Mouse (Mus musculus) T-cell, adult 66 days (primary cell): ENCODE measurements around the gene Rhox4c. TPM values are rescaled to one million over a fixed set of nuclear protein-coding genes. Genes with fewer than 3 reads are reported as not detected.

Source experiments
- total RNA-seq, 2 experiments: library from RNA; stranded (reverse); gene quantifications; 3 replicates in 1 of 2; 4 replicates in 1 of 2; pipeline ENCODE4 v1.2.4; 2023

The Rhox4c gene
- total RNA-seq: not detected

DNA sequence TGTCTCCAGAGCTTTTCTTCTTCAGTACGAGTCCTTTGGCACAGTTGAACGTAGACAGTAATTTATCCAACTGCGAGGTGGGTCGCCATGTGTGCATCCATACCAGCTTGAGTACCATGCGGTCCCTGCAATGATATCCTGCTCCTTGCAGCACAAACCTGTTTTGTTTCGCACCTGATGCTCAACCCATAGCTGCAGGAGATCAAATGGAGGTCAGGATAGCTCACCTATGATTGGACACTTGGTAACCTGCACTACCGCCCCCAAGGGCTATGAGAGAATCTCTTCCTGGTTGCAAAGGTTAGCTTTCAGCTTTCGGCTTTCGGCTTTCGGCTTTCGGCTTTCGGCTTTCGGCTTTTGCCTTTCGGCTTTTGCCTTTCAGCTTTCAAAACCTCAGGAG is at the start of gene Rhox4c:
TSS of gene Rhox4c (plus strand) at position 301 of the 400 bp plus-strand sequence.

DNA sequence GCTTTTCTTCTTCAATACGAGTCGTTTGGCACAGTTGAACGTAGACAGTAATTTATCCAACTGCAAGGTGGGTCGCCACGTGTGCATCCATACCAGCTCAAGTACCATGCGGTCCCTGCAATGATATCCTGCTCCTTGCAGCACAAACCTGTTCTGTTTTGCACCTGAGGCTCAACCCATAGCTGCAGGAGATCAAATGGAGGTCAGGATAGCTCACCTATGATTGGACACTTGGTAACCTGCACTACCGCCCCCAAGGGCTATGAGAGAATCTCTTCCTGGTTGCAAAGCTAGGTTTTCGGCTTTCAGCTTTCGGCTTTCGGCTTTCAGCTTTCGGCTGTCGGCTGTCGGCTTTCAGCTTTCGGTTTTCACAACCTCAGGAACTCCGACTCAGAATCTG is 47.9 kb upstream of the Rhox4c start, which contains the start of gene Rhox4b:
TSS of gene Rhox4b (plus strand) at position 301 of the 400 bp plus-strand sequence.

DNA sequence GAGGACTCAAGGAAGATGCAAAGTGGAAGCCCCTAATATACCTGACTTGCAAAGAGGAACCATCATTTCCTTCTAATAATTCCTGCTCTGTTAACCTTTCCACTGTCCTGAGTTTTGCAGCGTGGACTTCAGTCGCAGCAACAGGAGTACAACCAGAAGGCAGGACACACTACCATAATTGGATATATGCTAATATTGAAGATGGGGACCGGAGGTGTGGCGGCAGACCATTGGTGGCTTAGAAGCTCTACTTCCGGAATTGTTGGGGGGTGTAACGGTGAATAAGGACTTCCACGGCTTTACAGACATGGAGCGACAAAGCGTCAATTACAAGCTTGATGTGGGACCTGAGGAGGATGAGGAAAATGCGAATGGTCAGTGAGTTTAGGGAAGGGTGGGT is 26.8 kb upstream of the Rhox4c start, which contains the start of gene Rhox2c:
TSS of gene Rhox2c (plus strand) at position 301 of the 400 bp plus-strand sequence.

GRCm38 (mm10) chrX:37458285-37458684 is 21.9 kb upstream of the Rhox4c start, which contains the start of gene Rhox3c:
Gene Rhox3c, plus strand, starts transcription at chrX:37458585.

GRCm38 (mm10) chrX:37514059-37514458 is 33.9 kb downstream of the Rhox4c start, which contains the start of gene Rhox4d:
Gene Rhox4d, plus strand, starts transcription at chrX:37514359.

DNA sequence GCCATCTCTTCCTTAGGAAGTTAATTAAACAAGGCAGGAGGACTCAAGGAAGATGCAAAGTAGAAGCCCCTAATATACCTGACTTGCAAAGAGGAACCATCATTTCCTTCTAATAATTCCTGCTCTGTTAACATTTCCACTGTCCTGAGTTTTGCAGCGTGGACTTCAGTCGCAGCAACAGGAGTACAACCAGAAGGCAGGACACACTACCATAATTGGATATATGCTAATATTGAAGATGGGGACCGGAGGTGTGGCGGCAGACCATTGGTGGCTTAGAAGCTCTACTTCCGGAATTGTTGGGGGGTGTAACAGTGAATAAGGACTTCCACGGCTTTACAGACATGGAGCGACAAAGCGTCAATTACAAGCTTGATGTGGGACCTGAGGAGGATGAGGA is 50.0 kb downstream of the Rhox4c start, which contains the start of gene Rhox2e:
TSS of gene Rhox2e (plus strand) at position 301 of the 400 bp plus-strand sequence.

Other genes starting within 250 kb of the Rhox4c start
- not detected for gene Rhox2a, start 235.4 kb upstream of the Rhox4c start, total RNA-seq
- gene Rhox3a, start 230.4 kb upstream of the Rhox4c start, total RNA-seq: not detected
- gene Rhox4a, start 215.0 kb upstream of the Rhox4c start, total RNA-seq: not detected
- gene Rhox3a2, start 100.3 kb upstream of the Rhox4c start, total RNA-seq: not detected
- gene Rhox4a2, start 89.5 kb upstream of the Rhox4c start, total RNA-seq: not detected
- not detected for gene Rhox2b, start 68.3 kb upstream of the Rhox4c start, total RNA-seq
- gene Rhox4b, start 47.8 kb upstream of the Rhox4c start, total RNA-seq: not detected
- gene Rhox2c, start 26.7 kb upstream of the Rhox4c start, total RNA-seq: not detected
- not detected for gene Rhox3c, start 21.8 kb upstream of the Rhox4c start, total RNA-seq
- gene Rhox2d, start 13.1 kb downstream of the Rhox4c start, total RNA-seq: not detected
- gene Rhox4d, start 34.0 kb downstream of the Rhox4c start, total RNA-seq: not detected
- not detected for gene Rhox2e, start 50.1 kb downstream of the Rhox4c start, total RNA-seq
- not detected for gene Rhox3e, start 61.7 kb downstream of the Rhox4c start, total RNA-seq
- gene Rhox4e, start 77.1 kb downstream of the Rhox4c start, total RNA-seq: not detected
- not detected for gene Rhox2f, start 91.1 kb downstream of the Rhox4c start, total RNA-seq
- not detected for gene Rhox3f, start 100.7 kb downstream of the Rhox4c start, total RNA-seq
- gene Rhox4f, start 127.4 kb downstream of the Rhox4c start, total RNA-seq: not detected
- not detected for gene Rhox3g, start 148.3 kb downstream of the Rhox4c start, total RNA-seq
- not detected for gene Rhox2g, start 163.1 kb downstream of the Rhox4c start, total RNA-seq
- gene Rhox4g, start 171.0 kb downstream of the Rhox4c start, total RNA-seq: not detected
- not detected for gene Rhox3h, start 188.4 kb downstream of the Rhox4c start, total RNA-seq
- gene Rhox2h, start 192.9 kb downstream of the Rhox4c start, total RNA-seq: not detected